Mouse (Mus musculus): ENCODE measurements around the gene Eml2.

The Eml2 gene

GRCm38 (mm10) chr7:19208201-19208910 lies 32.1 kb downstream of the Eml2 start:
- no peak for DNase-seq

DNA sequence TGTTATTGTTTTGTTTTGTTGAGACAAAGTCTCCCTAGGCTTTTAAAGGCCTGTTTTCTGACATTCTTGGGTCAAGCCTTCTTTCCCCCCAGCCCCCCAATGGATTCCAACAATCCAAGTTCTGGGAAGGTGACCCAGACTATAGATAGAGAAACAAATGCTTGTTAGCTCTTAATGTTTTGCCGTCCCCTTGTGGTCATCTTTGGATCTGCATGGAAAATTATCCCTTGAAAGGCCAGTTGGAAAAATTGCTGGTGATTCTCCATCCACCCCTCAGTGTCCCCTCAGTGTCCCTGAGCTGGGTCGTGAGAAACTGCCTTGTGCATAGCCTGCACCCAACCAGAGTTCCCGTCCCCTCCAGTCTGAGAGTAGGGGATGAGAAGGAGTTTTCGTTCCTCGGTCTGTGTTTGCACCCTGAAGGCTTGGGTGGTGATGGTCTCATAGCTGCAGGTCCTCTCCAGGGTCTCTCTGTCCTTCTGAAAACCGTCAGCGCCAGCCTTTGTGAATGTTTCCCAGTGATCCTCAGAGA lies 32.8 kb downstream of the Eml2 start:
- no peak for DNase-seq

DNA sequence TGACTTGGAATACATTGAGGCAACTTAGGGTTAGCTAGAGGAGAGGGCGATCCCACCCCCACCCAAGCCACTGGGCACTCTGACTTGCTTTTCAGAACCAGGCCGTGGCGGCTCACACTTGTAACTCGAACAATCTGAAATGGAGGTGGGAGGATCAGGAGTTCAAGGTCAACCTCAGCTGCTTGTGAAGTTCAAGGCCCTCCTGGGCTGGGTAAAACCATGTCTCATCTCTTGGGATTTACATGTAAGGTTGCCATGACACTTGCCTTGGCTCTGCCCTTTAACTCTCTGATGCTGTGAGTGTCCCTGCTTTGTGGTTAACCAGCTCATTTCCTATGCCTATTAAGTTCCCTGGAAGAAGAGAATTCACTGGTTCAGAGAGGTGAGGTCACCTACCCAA lies 33.3 kb downstream of the Eml2 start:
- DNase-seq, result no peak

DNA sequence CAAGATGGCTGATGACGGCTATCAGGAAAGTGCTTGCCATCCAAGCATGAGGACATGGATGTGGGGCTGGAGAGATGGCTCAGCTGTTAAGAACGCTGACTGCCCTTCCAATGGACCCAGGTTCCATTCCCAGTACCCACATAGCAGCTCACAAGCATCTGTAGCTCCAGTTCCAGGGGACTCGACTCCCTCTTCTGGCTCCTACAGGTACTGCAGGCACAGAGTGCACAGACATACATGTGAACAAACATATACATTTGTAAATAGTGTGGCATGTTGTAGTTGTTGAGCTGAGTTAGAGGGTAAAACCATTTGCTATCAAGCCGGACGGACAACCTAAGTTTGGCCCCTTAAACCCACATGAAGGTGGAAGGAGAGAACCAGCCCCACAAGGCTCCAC lies 33.8 kb downstream of the Eml2 start:
- DNase-seq, result no peak

DNA sequence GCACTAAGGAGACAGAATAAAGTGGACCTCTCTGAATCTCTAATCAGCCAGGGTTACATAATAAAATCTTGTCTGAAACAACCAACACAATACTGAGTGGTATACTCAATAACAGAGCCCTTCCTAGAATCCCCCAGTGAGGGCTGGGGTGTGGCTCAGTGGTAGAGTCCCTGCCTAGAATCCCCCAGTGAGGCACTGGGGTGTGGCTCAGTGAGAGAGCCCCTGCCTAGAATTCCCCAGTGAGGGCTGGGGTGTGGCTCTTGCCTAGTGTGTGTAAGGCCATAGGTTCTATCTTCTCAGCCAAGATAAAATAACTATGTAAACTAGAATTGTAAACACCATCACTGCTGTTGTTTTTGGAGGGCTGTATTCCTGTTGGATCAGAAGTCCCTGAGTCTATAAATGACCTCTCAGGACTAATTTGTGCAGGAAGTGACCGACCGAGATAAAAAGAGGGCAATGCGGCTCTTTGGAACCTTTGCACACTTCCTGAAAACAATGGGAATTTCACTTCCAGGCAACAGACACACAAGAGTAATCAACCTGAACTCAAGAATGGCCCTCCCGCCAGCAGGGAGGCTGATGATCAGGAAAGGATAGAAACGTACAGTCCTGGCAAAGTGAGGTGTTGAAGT lies 34.9 kb downstream of the Eml2 start:
- no peak for DNase-seq

- DNase-seq, result peak; percentile 22
Observed at GRCm38 (mm10) chr7:19211996-19212755, 36.0 kb downstream of the Eml2 start, which contains the start of gene Gpr4. Gpr4 (plus strand) TSS chr7:19212538.

GRCm38 (mm10) chr7:19213385-19213784 lies 37.2 kb downstream of the Eml2 start:
- no peak for DNase-seq

DNA sequence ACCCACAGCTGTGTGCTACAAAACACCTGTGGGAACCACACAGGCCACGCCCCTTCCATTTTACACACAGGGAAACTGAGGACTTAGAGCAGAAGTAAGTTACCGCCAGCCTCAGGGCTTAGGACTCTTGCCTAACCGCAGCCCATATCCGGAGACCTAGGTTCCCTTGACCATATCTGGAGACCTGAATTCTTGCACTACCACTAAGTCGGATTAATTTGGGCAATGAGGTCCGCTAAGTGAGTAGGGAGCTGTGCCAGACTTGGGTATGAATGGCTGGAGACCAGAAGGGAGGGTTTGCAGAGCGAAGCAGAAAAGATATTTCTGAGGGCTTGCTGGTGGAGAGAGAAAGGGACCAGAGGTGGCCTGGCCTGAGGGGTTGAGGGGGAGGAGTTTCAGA lies 38.1 kb downstream of the Eml2 start:
- DNase-seq, result no peak

- DNase-seq, result no peak
Observed at GRCm38 (mm10) chr7:19214940-19215339, 38.7 kb downstream of the Eml2 start.

GRCm38 (mm10) chr7:19217492-19217891 lies 41.3 kb downstream of the Eml2 start:
- no peak for DNase-seq

DNA sequence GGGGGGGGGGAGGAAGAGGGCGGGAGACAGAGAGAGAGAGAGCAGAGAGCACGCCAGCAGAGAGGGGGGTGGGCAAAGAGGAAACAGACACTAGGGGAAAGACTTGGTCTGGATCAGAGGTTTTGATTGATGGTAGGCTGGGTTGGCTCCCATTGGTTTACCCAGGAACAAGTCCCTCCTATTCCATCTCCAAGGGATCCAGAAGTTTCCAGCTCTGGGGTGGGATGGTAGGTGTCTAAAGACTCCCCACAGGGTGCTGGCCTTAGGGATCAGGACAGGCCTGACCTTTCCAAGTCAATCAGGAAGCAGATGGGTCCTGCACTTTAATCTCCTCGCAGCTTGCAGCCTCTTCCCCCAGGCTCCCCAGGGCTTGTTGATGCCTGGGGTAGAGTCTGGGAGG lies 41.7 kb downstream of the Eml2 start:
- DNase-seq, result no peak

GRCm38 (mm10) chr7:19220061-19220460 lies 43.8 kb downstream of the Eml2 start:
- no peak for DNase-seq

DNA sequence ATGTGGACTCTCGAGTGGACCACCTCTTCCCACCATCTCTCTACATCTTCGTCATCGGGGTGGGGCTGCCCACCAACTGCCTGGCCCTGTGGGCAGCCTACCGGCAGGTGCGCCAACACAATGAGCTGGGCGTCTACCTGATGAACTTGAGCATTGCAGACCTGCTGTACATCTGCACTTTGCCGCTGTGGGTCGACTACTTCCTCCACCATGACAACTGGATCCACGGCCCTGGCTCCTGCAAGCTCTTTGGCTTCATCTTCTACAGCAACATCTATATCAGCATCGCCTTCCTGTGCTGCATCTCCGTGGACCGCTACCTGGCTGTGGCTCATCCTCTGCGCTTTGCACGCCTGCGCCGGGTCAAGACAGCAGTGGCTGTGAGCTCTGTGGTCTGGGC lies 46.0 kb downstream of the Eml2 start:
- no peak for DNase-seq

GRCm38 (mm10) chr7:19222875-19223274 lies 46.7 kb downstream of the Eml2 start:
- DNase-seq, result no peak

DNA sequence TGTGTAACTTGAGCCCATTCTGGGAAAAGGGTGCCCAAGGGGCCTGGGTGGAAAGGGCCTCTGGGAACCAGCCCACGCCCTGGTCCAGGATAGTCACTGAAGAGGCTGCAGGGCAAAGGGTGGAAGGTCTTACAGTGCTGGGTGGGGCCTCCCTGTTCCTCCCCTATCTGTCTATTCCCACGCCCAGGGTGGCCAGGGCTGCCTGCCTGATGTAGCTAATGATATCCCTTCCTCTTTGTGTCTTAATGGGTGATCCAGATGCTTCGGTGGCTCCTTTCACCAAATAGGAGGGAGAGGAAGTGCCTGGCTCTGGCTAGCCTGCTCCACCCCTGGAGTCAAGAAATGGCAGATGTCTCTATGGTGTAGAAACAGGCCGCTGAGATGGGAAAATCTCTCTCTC lies 48.7 kb downstream of the Eml2 start:
- DNase-seq, result no peak

DNA sequence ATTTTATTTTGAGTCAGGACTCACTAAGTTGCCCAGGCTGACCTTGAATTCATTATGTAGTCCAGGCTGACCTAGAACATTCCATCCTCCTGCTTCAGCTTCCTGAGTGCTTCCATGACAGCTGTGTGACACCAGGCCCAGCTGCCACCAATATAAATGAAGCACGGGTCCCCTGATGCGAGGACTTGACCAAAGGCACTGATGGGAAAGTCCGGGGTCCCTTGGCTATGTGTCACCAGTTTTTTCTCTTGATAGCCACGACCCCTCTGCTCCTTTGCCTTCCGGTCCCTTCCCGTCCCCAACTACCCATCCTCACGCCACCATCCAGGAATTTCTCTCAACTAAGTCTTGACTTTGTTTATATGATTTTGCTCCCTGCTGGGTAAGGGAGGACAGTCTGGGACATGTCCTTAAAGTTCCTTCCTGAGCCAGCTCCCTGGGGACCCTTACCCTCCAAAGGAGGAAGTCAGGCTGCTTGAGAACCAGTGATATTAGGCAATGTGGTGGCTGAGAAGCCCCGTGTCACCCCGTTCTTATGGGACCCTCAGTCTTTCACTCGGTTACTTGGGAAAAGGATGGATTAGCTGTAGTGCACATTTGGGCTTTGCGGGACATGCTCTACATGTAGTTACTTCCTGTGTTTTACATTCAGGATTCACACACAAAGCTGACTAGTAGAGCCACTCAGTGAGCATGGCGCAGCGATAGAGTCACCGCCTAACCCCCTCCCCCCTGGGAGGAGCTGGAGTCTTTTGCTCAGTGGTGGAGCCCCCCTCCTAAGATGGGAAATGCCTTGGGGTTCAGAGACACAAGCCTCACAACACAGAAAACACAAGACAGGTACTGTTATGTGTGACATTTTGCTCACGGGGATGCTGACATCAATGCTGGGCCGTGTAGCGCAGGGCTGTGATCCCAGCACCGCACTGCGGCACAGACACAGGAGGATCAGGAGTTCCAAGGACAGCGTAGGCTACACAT lies 50.9 kb downstream of the Eml2 start:
- DNase-seq, result peak; percentile 58

- peak; percentile 99 for DNase-seq
Observed at GRCm38 (mm10) chr7:19227883-19228792, 51.9 kb downstream of the Eml2 start, which contains the start of gene Opa3. Opa3 (plus strand) TSS chr7:19228334.

GRCm38 (mm10) chr7:19228793-19229148 lies 52.5 kb downstream of the Eml2 start:
- no peak for DNase-seq

- DNase-seq, result no peak
Observed at GRCm38 (mm10) chr7:19229404-19229803, 53.2 kb downstream of the Eml2 start.

DNA sequence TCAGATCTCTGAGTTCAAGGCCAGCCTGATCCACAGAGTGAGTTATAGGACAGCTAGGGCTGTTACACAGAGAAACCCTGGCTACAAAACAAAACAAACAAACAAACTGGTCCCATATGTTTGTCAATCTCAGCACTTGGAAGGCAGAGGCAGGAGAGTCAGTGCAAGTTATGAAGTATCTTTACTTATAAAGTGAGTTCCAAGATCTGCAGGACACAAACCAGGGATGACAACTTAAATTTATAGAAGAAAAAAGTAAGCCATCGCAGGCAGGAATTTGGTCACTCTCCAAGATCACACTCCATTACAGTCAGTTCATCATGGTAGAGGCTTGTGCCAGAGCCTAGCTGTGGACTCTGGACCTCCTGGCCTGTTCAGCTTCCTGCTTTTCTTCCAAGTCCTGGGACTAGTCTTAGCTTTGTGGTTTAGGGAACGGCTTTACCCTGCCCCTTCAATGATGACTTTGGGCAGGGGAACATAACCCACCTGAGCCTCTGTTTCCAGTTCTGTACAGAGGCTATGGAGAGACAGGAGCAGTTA lies 53.9 kb downstream of the Eml2 start:
- no peak for DNase-seq

- DNase-seq, result no peak
Observed at GRCm38 (mm10) chr7:19230899-19231298, 54.7 kb downstream of the Eml2 start.

All from thymus, postnatal 25 days (tissue).